Mouse (Mus musculus): ENCODE data around the gene Pik3c2b. TPM values are rescaled to one million over a fixed set of nuclear protein-coding genes. Genes with fewer than 3 reads are reported as not detected.

Pik3c2b gene
- polyA plus RNA-seq, 1 experiment from 2014 or later, result 15.7 TPM

GRCm38 (mm10) chr1:133088196-133088595 is 42.7 kb downstream of the Pik3c2b start:
- Histone ChIP-seq H3K27ac (replicated peaks) (no peak overlapping the region), H3K36me3 (peaks cover 62% of the 10 kb centered on the region), H3K4me1 (no peaks in the 10 kb centered on the region; the same call in 1 of the 2 replicates), H3K9ac (replicated peaks) (no peak overlapping the region), H3K9me3 (no peaks in the 10 kb centered on the region), H3K4me2 (replicated peaks) (no peak overlapping the region), H3K4me3 (no peak overlapping the region), H3K27me3 (no peaks in the 10 kb centered on the region)
- no peak for ATAC-seq (replicated peaks)
- WGBS, result 89% methylated on average over 10 of the region's 10 CpGs

GRCm38 (mm10) chr1:133089415-133089814 is 43.9 kb downstream of the Pik3c2b start:
- Histone ChIP-seq H3K4me2 (replicated peaks) (no peak overlapping the region), H3K27me3 (no peaks in the 10 kb centered on the region), H3K4me3 (no peak overlapping the region), H3K36me3 (peaks cover 68% of the 10 kb centered on the region), H3K27ac (replicated peaks) (no peak overlapping the region), H3K9me3 (no peaks in the 10 kb centered on the region), H3K9ac (replicated peaks) (no peak overlapping the region), H3K4me1 (no peaks in the 10 kb centered on the region; the same call in 1 of the 2 replicates)
- 79% methylated on average over 4 of the region's 4 CpGs for WGBS
- no peak for ATAC-seq (replicated peaks)

- Histone ChIP-seq H3K9me3 (no peaks in the 10 kb centered on the region), H3K4me1 (no peaks in the 10 kb centered on the region; the same call in 1 of the 2 replicates), H3K4me2 (replicated peaks) (no peak overlapping the region), H3K36me3 (peaks cover 79% of the 10 kb centered on the region), H3K27me3 (no peaks in the 10 kb centered on the region), H3K9ac (replicated peaks) (no peak overlapping the region), H3K27ac (replicated peaks) (no peak overlapping the region), H3K4me3 (no peak overlapping the region)
- WGBS, result 83% methylated on average over 6 of the region's 6 CpGs
- ATAC-seq (replicated peaks), result no peak
Measured at GRCm38 (mm10) chr1:133090641-133091040, 45.2 kb downstream of the Pik3c2b start.

DNA sequence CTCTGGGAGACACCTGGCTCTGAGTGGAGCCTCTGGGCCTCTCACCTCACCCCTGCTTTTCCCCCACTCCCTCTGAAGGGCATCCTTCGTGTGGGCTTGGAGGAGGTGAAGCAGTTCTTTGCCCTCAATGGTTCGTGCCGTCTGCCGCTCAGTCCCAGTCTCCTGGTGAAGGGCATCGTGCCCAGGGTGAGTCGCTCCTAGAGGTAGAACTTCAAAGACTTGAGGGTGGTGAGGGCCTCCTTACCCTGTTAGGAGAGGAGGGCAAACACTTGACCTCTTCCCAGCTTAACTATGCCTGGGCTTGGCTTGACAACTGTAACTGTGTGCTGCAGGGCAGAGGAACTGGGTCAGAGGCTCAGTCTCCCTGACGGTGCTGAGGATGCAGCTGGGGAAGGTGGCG is 46.0 kb downstream of the Pik3c2b start:
- ATAC-seq (replicated peaks), result no peak
- no peak overlapping the region for H3K4me3 ChIP-seq
- no peaks in the 10 kb centered on the region; the same call in 1 of the 2 replicates for H3K4me1 ChIP-seq
- WGBS, result 87% methylated on average over 8 of the region's 8 CpGs
- no peak overlapping the region for H3K27ac ChIP-seq (replicated peaks)
- H3K9ac ChIP-seq (replicated peaks), result no peak overlapping the region
- H3K4me2 ChIP-seq (replicated peaks), result no peak overlapping the region
- H3K36me3 ChIP-seq, result peaks cover 86% of the 10 kb centered on the region
- H3K9me3 ChIP-seq, result no peaks in the 10 kb centered on the region
- H3K27me3 ChIP-seq, result no peaks in the 10 kb centered on the region

- no peak overlapping the region for H3K9ac ChIP-seq (replicated peaks)
- no peak overlapping the region for H3K4me3 ChIP-seq
- H3K9me3 ChIP-seq, result no peaks in the 10 kb centered on the region
- no peak overlapping the region for H3K27ac ChIP-seq (replicated peaks)
- H3K36me3 ChIP-seq, result peaks cover 93% of the 10 kb centered on the region
- H3K4me2 ChIP-seq (replicated peaks), result no peak overlapping the region
- H3K4me1 ChIP-seq, result no peaks in the 10 kb centered on the region
- ATAC-seq (replicated peaks), result no peak
- H3K27me3 ChIP-seq, result no peaks in the 10 kb centered on the region
- 91% methylated on average over 7 of the region's 7 CpGs for WGBS
Measured at GRCm38 (mm10) chr1:133093719-133094118, 48.3 kb downstream of the Pik3c2b start.

- Histone ChIP-seq H3K4me1 (no peaks in the 10 kb centered on the region), H3K4me3 (no peak overlapping the region), H3K27ac (replicated peaks) (no peak overlapping the region), H3K9ac (replicated peaks) (no peak overlapping the region), H3K36me3 (peaks cover 89% of the 10 kb centered on the region), H3K4me2 (replicated peaks) (no peak overlapping the region), H3K27me3 (no peaks in the 10 kb centered on the region), H3K9me3 (no peaks in the 10 kb centered on the region)
- ATAC-seq (replicated peaks), result peak; percentile 76
- 40% methylated on average over 17 of the region's 17 CpGs for WGBS
Measured at GRCm38 (mm10) chr1:133100980-133101798, 55.7 kb downstream of the Pik3c2b start.

DNA sequence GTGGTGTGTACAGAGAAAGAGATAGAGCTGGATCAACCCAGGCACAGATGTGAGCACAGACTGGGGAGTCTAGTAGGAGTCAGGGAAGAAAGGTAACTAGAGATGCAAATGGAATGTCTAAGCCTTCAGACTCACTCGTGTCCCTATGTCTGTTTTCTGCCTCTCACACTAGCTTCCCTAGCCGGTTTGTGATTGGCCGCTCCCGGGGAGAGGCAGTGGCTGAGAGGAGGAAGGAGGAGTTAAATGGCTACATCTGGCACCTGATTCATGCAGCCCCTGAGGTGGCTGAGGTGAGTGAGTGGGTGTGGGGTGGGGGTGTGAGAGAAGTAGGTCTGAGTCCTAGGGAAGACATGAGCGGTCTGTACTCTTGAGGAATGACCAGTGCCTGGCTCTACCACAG is 56.6 kb downstream of the Pik3c2b start:
- no peaks in the 10 kb centered on the region for H3K27me3 ChIP-seq
- H3K36me3 ChIP-seq, result peaks cover 90% of the 10 kb centered on the region
- ATAC-seq (replicated peaks), result no peak
- 87% methylated on average over 5 of the region's 5 CpGs for WGBS
- no peak overlapping the region for H3K9ac ChIP-seq (replicated peaks)
- no peaks in the 10 kb centered on the region for H3K4me1 ChIP-seq
- H3K4me3 ChIP-seq, result no peak overlapping the region
- H3K27ac ChIP-seq (replicated peaks), result no peak overlapping the region
- H3K9me3 ChIP-seq, result no peaks in the 10 kb centered on the region
- no peak overlapping the region for H3K4me2 ChIP-seq (replicated peaks)

- Histone ChIP-seq H3K4me3 (no peak overlapping the region), H3K27ac (replicated peaks) (no peak overlapping the region), H3K4me2 (replicated peaks) (no peak overlapping the region), H3K9me3 (no peaks in the 10 kb centered on the region), H3K36me3 (peaks cover 84% of the 10 kb centered on the region), H3K9ac (replicated peaks) (no peak overlapping the region), H3K4me1 (no peaks in the 10 kb centered on the region), H3K27me3 (no peaks in the 10 kb centered on the region)
- ATAC-seq (replicated peaks), result no peak
- 95% methylated on average over 7 of the region's 7 CpGs for WGBS
Measured at GRCm38 (mm10) chr1:133103315-133103714, 57.8 kb downstream of the Pik3c2b start.

GRCm38 (mm10) chr1:133103871-133104270 is 58.4 kb downstream of the Pik3c2b start:
- Histone ChIP-seq H3K4me1 (no peaks in the 10 kb centered on the region), H3K27me3 (no peaks in the 10 kb centered on the region), H3K27ac (replicated peaks) (no peak overlapping the region), H3K36me3 (peaks cover 78% of the 10 kb centered on the region), H3K4me3 (no peak overlapping the region), H3K4me2 (replicated peaks) (no peak overlapping the region), H3K9me3 (no peaks in the 10 kb centered on the region), H3K9ac (replicated peaks) (no peak overlapping the region)
- whole genome bisulfite sequencing, result 92% methylated on average over 6 of the region's 6 CpGs
- ATAC-seq (replicated peaks), result no peak

DNA sequence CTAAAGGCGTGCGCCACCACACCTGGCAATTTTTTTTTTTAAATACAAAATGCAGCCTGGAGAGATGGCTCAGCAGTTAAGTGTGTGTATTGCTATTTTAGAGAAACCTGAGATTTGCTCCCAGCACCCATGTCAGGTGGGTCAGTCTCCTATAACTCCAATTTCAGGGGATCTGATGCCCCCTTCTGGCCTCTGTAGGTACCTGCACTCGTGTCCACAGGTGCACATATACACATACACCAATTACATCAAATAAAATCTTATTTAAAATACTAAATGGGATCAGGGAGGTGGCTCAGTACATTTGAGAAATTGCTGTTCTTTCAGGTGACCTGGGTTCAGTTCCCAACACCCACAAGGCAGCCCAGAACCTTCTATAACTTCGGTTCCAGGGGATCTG is 70.6 kb downstream of the Pik3c2b start:
- Histone ChIP-seq H3K4me2 (replicated peaks) (no peak overlapping the region), H3K9ac (replicated peaks) (no peak overlapping the region), H3K27me3 (no peaks in the 10 kb centered on the region), H3K36me3 (no peaks in the 10 kb centered on the region), H3K4me3 (no peak overlapping the region), H3K4me1 (no peaks in the 10 kb centered on the region), H3K9me3 (no peaks in the 10 kb centered on the region), H3K27ac (replicated peaks) (no peak overlapping the region)
- no peak for ATAC-seq (replicated peaks)
- WGBS, result 95% methylated on average over 4 of the region's 4 CpGs

DNA sequence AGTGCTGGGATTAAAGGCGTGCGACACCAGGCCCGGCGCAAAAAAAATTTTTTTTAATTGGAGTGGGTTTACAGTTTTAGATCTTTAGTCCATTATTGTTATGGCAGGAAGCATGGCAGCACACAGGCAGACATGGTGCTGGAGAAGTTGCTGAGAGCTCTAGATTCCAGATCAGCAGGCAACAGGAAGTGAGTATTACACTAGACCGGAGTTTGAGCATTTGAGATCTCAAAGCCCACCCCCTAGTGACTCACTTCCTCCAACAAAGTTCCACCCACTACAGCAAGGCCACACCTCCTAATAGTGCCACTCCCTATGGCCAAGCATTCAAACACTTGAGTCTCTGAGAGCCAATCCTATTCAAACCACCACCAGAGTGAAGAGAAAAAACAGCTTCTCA is 72.7 kb downstream of the Pik3c2b start:
- Histone ChIP-seq H3K9ac (replicated peaks) (no peak overlapping the region), H3K27me3 (no peaks in the 10 kb centered on the region), H3K4me3 (no peak overlapping the region), H3K9me3 (no peaks in the 10 kb centered on the region), H3K4me1 (no peaks in the 10 kb centered on the region), H3K27ac (replicated peaks) (no peak overlapping the region), H3K36me3 (no peaks in the 10 kb centered on the region), H3K4me2 (replicated peaks) (no peak overlapping the region)
- WGBS, result 96% methylated on average over 5 of the region's 5 CpGs
- no peak for ATAC-seq (replicated peaks)

GRCm38 (mm10) chr1:133118844-133119243 is 73.4 kb downstream of the Pik3c2b start:
- no peaks in the 10 kb centered on the region for H3K9me3 ChIP-seq
- H3K4me2 ChIP-seq (replicated peaks), result no peak overlapping the region
- no peak overlapping the region for H3K4me3 ChIP-seq

More at GRCm38 (mm10) chr1:133118844-133119243, 73.4 kb downstream of the Pik3c2b start:
- WGBS, result 94% methylated on average over 3 of the region's 3 CpGs
- Histone ChIP-seq H3K4me1 (no peaks in the 10 kb centered on the region), H3K27ac (replicated peaks) (no peak overlapping the region), H3K9ac (replicated peaks) (no peak overlapping the region), H3K36me3 (no peaks in the 10 kb centered on the region), H3K27me3 (no peaks in the 10 kb centered on the region)
- ATAC-seq (replicated peaks), result no peak
